Mouse (Mus musculus) adrenal gland (tissue): ENCODE measurements at regions not wholly inside any gene's neighbourhood (a gene's known extent, or its start where the extent isn't known, plus 50 kb on each side); places are given as distances from the start of the nearest gene placed in this dataset.

Source experiments
- intact Hi-C: fragments of 180-260 bp; cut with DNase I; formaldehyde crosslinking; loops from one replicate; pipeline ENCODE4 v1.15.1; 2025

- intact Hi-C loops, result loop anchor here (10.0 kb wide), 1 partner anchor 124 kb away; no protein-coding TSS in a partner anchor
Measured at GRCm38 (mm10) chr14:60439106-60439505, 66.0 kb downstream of the Amer2 start.

DNA sequence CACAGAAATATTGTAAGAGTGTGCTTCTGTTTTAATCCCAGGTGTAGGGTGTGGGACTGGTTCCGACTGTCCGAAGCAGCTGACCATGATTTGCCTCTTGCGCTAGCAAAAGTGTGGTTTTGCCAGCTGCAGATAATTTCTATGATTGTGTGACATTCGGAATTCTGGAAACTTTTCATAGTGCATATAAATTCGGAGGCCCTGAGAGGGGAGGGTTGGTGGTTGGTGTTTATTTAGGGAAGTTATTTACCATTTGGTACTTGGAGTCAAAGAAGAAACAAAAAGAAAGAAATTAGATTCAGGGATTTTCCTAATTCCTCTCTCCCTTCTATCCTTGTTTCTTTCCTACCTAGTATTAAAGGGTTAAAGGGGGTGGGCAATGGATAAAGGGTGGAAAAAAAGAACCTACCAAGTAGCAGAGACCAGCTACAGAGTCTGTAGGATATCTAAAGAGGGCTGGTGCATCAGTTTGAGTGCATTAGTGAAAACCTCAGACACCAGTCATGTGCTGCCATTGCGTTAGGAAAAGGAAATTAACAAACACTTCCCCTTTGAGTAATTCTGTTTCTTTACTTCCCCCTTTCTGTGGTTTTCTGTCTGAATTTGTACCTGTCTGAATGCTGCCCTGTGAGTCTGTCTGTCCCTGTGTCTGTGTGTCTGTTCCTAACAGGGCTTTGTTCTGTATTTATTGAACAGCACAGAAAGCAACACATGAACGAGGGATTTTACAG lies 70.9 kb downstream of the Amer2 start:
- intact Hi-C loops, result no loop called here

- intact Hi-C loops, result no loop called here
Measured at GRCm38 (mm10) chr14:60444552-60444937, 71.5 kb downstream of the Amer2 start.

GRCm38 (mm10) chr14:60446037-60446436 lies 73.0 kb downstream of the Amer2 start:
- intact Hi-C loops, result no loop called here

GRCm38 (mm10) chr14:60451216-60451615 lies 78.2 kb downstream of the Amer2 start:
- intact Hi-C loops, result no loop called here

DNA sequence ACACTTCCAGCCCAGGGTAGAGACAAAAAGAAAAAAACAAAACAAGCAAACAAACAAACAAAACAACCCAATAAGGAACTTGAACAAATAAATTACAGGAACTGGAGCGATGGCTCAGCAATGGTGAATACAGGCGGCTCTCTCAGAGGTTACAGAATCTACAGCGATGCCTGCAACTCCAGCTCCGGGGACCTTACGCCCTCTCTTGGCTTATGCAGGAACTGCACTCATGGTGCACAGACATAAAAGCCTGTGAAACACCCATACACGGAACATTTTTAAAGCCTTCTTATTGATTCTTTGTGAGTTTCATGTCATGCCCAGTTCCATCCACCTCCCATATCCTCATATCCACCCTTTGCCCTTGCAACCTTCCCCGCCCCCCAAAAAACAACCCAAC lies 78.6 kb downstream of the Amer2 start:
- intact Hi-C loops, result no loop called here

DNA sequence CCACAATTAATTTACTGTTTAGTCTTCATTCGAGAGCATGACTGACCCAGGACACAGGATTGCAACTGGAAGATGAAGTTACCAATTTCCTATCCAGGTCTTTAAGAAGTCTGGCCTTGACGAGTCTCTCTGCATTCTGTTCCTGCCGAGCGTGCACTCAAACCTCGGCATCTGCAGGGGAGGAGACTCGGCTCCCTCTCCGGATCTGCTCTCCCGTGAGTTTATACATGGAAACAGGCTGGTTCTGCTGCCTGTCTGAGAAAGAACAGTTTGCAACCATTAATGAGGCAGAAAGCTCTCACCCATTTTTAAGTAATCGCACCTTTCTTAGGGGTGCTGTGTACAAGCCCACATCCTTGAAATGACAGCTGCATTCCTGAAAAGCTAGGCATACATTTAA lies 83.7 kb downstream of the Amer2 start:
- intact Hi-C loops, result no loop called here

GRCm38 (mm10) chr14:60484996-60485888 lies 112.2 kb downstream of the Amer2 start:
- intact Hi-C loops, result no loop called here

GRCm38 (mm10) chr14:60485889-60486274 lies 112.8 kb downstream of the Amer2 start:
- intact Hi-C loops, result no loop called here

DNA sequence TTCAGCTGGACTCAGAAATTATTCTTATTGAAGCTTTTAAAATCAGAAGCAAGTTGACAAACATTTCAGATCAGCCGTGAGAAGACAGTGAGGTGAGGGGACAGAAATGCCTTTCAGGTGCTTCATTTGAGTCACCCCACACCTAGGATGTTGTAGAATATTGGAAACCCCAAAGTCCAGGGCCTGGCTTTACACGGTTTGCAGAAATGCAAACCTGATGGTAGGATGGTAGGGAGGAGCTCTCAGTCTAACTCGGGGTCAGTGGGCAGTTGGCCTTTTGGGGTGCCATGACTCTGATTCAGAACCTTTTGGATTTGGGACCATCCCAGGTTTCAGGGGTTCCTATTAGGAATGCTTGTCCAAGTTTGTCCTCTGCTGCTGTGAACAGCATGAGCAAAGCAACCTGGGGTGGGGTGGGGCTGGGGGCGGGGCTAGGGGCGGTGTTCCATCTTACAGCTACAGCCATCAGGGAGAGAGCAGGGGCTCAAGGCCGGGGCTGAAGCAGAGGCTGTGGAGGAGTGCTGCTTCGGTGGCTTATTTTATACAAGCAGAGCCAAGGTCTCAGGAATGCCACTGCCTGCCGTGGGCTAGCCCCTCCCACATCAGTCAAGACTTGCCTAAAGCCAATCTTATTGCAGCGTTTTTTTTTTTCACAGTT lies 113.3 kb downstream of the Amer2 start:
- intact Hi-C loops, result no loop called here

DNA sequence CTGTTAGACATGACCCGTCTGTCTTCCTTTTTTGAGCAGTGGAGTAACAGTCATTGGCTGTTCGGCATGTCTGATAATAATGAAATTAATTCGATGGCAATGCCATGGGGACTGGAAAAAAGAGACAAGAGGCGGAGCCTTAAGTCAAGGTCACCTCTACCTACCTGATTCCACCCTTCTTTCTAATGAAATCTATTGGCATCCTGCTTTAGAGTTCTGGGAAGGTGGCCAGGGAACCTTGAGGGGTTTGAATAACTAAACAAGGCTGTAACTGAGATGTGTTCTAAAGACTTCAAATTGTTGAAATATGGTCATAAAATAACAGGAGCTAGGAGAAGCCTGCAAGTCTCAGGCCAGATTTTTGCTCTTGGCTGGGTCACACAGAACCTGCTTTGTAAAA lies 116.1 kb downstream of the Amer2 start:
- intact Hi-C loops, result no loop called here

GRCm38 (mm10) chr14:60490886-60491285 lies 117.8 kb downstream of the Amer2 start:
- intact Hi-C loops, result no loop called here

DNA sequence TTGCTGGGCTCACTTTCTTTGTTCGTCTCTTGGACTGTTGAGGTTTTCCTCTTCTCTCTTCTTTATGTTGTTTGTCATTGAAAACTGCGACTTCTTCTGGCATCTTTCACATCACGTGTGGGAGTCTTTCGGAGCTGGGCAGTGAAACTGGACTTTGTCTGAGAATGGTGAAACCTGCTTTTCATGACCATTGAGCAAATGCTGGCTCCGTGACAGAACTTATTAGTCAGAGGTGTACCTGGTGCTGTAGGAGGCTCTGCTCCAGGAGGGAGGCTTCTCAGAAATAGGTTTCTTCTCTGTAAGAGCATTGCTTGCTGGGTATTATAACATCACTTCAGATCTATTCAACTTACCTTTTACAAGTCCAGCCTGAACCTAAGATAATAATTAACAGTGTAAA lies 122.4 kb downstream of the Amer2 start:
- intact Hi-C loops, result no loop called here

DNA sequence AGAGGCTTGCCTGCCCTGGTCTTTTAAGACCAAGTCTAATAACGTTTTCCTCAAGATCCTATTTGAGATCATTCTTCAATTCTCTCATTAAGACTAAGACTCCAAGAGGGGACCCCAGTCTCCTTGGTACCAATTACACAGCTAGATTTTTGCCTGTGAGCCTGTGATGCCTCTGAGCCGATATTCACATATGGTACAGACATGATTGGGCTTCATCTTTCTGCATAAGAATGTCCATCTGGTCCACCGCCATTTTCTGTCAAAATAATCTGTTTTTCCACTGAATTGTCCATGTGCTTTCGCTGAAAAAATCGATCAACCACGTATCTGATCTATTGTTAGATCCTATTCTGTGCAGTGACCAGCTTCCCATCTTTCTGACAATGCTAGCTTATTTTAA lies 129.5 kb downstream of the Amer2 start:
- intact Hi-C loops, result no loop called here

GRCm38 (mm10) chr14:60505066-60505465 lies 128.7 kb upstream of the Spata13 start:
- intact Hi-C loops, result no loop called here

DNA sequence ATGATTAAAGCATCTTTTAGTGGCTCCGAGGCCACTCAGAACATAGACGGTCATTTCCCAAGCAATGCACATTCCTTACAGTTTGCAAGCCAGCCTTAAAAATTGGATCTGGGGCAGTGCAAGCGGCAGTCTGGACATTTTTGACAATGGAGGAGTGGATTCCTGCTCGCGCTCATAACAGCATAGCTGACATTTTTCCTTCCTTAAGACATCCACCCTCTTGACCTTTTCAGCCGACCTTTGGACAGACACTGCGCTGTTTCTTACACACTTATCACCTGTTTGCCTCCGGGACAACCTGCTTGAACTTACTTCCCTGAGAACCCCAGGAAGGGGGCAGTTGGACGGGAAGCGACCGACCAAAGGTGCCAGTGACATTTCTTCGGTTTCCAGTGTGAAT lies 127.5 kb upstream of the Spata13 start:
- intact Hi-C loops, result no loop called here

- intact Hi-C loops, result no loop called here
Measured at GRCm38 (mm10) chr14:60513560-60513959, 120.2 kb upstream of the Spata13 start.

DNA sequence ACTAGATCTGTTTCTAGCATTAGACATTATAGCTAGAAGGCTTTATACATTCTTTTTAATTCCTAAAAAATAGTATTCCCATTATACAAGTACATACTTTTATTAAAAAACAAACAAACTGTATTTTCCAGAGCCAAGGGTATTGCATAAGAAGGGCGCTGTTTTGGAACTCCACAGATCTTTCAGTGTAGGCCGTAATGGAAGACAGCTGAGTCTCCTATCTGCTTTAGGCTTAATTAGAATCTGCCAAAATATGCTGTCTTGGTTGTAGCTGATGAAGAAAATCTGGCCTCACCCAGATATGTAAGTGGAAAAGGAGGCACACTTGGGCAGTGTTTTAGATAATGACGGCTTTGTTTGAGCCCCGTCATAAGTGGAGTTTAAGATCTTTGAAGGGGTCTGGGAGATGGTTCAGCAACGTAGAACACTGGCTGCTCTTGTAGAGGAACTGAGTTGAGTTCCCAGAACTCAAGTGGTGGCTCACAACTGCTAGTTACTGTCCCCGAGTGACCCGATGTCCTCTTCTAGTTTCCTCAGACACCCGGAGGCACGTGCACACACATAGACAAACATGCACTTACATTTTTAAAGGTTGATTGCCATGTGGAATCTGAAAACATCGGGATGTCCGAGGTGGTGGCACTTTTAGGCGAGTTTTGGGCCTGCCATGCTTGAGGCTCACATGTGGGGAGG lies 118.6 kb upstream of the Spata13 start:
- intact Hi-C loops, result loop anchor here (5.0 kb wide), 1 partner anchor 257 kb away; no protein-coding TSS in a partner anchor

DNA sequence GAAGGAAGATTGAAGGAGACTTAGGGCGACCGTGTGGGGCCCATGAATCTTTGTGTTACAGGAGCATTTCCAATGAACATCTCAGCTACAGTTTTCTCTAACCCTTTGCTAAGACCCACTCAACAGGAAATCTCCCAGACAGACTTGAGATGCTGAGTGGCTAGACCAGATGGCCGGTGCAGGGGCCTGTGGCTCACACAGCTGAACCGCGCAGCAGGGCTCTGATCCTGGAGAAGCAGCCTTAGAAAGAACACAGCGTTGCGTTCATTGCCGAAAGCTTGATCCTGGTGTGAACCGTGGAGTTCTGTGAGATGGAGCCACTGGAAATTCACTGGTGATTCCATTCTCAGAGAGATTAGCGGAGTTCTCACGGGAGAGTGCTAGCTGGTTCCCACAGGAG lies 115.9 kb upstream of the Spata13 start:
- intact Hi-C loops, result loop anchor here (5.0 kb wide), 1 partner anchor 254 kb away; no protein-coding TSS in a partner anchor

DNA sequence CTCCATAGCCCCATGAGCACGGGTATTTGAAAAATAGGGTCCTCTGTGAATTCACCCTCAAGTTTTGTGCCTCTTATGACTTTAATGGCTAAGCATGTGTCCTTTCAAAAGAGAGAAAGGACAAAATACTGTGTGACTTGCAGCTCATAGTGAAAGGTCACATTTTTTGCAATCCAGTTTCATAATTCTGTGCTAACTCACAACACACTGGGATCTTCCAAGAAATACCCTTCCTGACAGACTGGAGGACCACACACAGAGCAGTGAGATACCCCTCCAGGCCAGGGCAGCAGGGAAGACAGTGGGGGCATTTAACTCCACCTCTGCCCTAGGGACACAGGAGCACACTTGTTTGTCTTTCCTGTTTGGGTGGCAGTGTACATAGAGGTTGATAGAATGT lies 110.8 kb upstream of the Spata13 start:
- intact Hi-C loops, result no loop called here

DNA sequence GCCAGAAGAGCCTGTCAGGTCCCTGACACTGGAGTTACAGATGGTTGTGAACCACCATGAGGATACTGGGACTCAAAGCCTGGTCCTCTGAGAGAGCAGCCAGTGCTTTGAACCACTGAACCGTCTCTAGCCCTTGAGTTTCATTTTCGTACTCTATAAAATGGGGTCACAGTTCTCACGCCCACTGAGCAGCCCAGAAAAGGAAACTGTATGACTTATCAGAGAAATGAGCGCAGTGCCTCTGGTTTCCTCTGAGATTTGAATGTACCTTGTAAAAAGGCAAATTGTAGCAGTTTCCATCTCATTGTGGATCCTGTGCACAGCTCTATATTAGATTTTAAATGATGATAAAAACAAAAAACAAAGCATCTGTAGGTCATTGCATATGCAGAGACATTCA lies 108.9 kb upstream of the Spata13 start:
- intact Hi-C loops, result loop anchor here (2.0 kb wide), 1 partner anchor 170 kb away; no protein-coding TSS in a partner anchor
